Mouse (Mus musculus) Muller cell, postnatal 12 days (primary cell): ENCODE measurements around the gene Tnfaip3.

ENCODE experiments used
- DNase-seq: peaks from one replicate; pipeline ENCODE4 v3.0.0-alpha.2; 2015; ENCODE audit errors: inconsistent ontology term

Tnfaip3 gene

DNA sequence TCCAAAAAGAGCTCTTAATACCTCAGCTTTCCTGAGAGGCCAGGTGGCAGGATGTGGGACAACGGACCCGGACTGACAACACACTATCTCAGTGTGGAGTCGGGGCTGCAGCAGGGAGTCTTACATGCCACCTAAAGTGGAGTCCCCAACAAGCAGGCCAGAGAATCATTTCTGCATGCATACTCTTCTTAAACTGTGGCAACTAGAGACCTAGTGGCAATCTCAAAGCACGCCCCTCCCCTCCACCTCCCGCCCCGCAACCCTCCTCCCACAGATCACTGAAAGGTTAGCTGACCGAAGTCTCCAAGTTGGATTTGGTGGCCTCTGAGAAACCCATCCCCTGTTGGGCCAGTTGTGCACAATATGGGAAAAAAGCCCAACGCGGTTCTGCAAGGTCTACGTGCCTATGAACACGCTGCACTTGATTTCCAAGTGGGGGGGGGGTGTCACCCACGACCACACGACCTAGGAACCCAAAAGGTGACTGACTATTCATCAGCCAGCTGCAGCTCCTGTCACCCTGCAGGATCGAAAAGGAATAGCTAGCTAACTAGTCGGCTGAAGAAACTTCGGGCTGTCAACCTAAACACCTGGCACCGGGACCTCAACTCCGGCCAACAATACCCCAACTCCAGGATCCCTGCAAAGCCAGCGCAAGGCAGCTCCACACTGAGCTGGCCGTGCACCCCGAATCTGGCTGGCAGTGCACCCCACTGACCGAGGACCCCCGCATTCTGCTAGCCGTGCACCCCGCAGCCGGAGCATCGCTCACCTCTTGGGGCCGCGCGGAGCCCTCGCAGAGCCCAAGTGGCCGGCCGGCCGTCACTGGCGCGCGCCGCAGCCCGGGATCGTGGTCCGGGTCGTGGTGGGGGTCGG lies 838 bp downstream of the Tnfaip3 start:
- peak; percentile 74 for DNase-seq

GRCm38 (mm10) chr10:19013351-19013750 lies 2.1 kb downstream of the Tnfaip3 start:
- no peak for DNase-seq

- DNase-seq = no peak
Observed at GRCm38 (mm10) chr10:19012616-19013015, 2.8 kb downstream of the Tnfaip3 start.

- no peak for DNase-seq
Observed at GRCm38 (mm10) chr10:19011832-19012440, 3.5 kb downstream of the Tnfaip3 start.

DNA sequence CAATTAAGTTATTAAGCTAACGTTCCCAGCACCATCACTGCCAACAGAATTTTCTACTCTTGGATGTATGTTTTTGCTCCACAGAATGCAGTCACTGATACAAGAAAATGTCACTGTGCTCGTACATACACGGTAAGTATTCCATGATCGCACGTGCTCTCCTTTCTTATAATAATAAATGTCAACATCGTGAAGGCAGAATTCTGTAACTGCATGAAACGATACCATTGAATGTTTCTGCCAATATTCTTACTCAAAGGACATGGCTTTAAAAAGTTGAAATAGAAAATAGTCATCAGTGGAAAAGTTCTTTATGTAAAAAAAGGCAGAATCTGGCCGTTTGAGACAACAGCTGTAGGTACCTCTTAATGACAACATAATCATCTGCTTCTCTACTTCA lies 5.0 kb downstream of the Tnfaip3 start:
- DNase-seq = no peak

DNA sequence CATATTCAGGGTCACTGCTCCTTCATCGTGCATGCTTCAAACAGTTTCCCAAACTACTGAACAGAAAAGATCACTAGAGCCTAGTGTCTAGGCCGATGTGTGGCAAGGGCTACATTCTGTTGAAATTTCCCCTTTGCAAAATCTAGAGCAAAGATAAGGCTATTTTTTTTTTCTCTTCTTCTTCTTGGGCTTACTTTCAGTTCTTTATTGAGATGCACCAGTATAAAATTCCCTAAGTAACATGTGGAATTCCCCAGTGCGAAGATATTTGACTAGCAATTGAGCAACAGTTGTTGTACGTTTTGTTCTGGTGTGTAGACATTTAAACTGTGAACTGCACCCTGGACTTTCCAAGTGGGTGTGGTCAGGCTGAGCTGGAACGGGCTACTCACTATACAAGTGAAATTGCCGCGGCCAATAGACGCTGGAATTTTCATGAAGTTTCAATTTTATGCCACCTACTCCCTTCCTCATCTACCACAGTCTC lies 6.2 kb downstream of the Tnfaip3 start:
- no peak for DNase-seq

- DNase-seq = no peak
Observed at GRCm38 (mm10) chr10:19008607-19008940, 6.9 kb downstream of the Tnfaip3 start.

DNA sequence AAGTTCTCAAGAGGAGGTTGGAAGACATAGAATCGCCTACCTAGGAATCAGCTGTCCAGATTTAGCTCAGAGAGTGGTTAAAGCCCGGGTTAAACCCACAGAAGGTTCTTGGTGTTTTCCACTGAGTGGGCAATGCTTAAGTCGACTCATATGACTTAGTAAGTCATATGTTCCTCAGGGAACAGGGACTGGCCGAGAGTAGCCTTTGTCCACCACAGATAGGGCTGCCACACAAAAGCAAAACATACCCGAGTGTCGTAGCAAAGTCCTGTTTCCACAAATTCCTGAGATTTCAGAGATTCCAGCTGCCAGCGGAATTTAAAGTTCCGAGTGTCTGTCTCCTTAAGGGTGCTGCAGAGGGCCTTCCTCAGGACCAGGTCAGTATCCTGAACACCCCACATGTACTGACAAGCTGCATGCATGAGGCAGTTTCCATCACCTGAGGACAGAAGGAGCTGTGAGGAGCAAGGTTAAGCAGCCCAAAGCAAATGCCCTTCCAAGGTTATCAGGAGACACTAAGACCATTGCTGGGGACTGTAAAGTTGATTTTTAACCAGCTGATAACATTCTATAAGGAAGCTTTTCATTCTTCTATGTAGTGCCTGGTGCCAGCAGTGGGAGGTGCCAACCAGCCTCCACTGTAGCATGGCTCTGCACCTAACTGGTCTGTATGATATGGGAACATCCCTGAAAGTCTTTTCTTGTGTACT lies 7.4 kb downstream of the Tnfaip3 start:
- DNase-seq = no peak

- no peak for DNase-seq
Observed at GRCm38 (mm10) chr10:19002091-19002785, 13.2 kb downstream of the Tnfaip3 start.

GRCm38 (mm10) chr10:18999427-18999826 lies 16.0 kb downstream of the Tnfaip3 start:
- no peak for DNase-seq

DNA sequence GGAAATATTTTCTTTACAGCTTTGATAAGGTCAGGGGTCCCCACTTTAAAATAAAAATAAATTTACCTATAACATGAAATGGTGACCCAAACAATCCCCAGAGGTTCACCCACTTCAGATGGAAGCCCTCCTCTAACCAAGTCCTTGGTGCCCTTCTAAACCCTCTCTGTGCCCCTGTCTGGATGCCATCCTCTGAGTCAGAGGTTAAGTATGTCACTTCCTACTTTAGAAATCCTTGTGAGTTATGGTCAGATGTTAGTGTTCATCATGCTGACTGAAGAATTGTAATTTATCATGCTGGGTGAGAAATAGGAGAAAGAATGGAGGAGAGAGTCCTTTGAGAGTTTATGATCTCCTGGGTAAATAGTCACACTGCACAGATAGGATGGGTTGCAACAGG lies 19.1 kb downstream of the Tnfaip3 start:
- DNase-seq = peak; percentile 68

DNA sequence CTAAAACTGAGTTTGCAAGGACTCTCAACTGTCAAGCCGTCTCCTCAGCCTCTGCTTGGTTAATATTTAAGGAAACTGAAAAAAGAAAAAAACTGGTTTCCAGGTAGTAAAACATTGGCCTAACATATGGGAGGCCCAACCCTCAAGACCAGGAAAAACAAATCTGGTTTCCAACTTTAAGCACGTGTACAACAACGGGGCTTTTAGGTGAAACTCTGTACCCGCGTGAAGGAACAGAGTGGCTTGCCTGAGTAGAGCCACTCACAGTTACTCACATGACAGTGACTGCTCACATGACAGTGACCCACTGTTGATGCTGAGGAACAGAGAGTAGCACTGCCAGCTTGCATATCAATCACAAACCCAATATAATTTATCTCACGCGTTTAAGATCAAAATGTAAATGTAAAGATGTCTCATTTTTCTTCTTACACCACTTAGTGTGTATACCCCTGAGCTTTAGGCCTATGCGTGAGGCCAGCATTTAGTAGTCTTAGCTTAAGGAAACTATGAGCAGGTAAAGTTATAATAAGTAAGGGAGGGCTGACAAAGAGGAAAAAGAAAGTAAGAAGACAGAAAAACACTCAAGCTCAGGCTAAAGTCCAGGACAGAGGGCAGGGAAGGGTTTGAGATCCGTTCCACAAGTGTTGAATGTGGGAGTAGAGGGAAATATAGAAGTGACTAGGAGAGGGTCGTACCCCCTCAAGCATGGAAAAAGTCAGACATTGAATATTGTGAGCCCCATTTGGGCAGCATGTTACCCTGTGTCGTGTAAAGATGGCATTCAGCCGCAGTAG lies 19.8 kb downstream of the Tnfaip3 start:
- DNase-seq = no peak

GRCm38 (mm10) chr10:18992971-18993370 lies 22.5 kb downstream of the Tnfaip3 start:
- DNase-seq = no peak

GRCm38 (mm10) chr10:18991057-18991456 lies 24.4 kb downstream of the Tnfaip3 start:
- no peak for DNase-seq

DNA sequence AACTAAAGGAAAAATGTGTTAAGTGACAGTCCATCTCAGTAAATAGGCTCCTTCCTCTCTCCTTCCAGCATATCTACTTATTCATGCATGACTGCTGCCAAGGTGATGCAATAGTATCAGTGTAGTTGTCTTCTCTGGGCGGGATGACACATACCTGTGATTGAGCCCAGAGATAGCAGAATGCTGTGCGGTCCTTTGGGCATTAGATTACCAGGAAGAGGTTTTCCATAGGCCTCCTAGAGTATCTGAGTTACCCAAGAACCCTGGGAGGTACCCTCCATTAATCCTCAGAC lies 27.6 kb downstream of the Tnfaip3 start:
- no peak for DNase-seq

DNA sequence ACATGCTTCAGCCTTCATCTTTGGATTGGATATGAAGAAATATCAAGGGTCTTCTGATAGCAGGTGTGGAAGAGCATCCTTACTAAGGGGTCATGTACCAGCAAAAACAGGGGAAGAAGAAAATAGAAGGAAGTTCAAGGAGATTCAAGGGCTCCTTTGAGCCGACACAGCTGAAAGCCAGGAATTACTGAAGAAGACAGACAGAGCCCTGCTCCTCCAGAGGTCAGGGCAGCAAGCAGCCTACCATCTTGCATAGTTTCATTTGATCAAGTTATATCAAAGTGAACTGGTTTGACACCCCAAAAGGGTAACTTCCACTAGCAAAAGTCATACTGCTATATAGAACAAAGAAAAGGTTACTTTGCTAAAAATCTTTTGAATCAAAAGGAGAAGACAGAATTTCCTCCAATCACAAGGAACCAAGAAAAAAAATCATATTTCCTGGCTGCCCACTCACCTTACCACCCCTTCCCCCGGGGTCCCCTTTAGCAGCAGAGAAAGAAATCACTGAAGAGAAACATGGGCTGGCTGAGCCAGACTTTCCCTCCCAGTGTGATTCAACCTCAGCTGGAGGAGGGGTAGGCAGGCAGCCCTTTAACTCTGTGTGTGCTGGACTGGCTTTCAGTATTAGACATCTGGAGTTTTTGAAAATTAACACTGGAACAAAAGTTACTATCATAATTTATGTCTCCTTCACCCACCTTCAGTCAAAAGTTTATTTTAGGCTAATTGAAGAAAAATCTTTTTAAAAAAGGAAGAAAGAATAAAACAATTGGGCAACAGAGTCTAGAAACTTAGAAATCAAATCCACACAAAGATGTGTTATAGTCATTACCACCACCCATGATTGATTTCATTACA lies 28.2 kb downstream of the Tnfaip3 start:
- DNase-seq = no peak

- no peak for DNase-seq
Observed at GRCm38 (mm10) chr10:18985516-18985915, 29.9 kb downstream of the Tnfaip3 start.

GRCm38 (mm10) chr10:18983514-18983913 lies 31.9 kb downstream of the Tnfaip3 start:
- no peak for DNase-seq

DNA sequence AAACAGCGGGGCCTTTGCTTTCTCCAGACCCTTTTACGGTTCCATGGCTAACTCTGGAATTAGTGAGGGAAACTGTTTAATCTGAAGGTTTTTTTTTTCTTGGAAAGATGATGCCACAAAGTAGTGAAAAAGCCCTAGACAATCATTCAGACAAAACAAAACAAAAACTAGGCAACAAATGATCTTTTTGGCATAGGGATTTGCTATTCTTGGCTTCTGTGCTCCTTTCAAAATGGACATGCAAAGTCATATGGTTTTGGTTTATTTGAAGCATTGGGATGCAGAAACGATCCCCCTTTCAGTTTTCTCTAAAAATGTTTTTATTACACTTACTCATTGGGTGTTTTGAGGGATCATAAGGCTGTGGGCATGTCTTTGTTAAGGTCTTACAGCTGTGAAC lies 41.0 kb downstream of the Tnfaip3 start:
- DNase-seq = no peak

GRCm38 (mm10) chr10:18966893-18967292 lies 48.6 kb downstream of the Tnfaip3 start:
- no peak for DNase-seq
